Mouse (Mus musculus) testis, postnatal 10 days (tissue): Measurements from ENCODE around the gene Tmco4.

Experiments
- DNase-seq: peaks from one replicate; pipeline ENCODE4 v3.0.0; 2021; ENCODE audit warnings: low spot score

Tmco4 gene

GRCm38 (mm10) chr4:139019413-139019812 lies 46.7 kb downstream of the Tmco4 start:
- DNase-seq = no peak

- DNase-seq = no peak
Observed at GRCm38 (mm10) chr4:139020385-139020784, 47.7 kb downstream of the Tmco4 start.

- DNase-seq = no peak
Observed at GRCm38 (mm10) chr4:139024379-139024778, 51.7 kb downstream of the Tmco4 start.

- DNase-seq = no peak
Observed at GRCm38 (mm10) chr4:139030675-139031074, 58.0 kb downstream of the Tmco4 start.

GRCm38 (mm10) chr4:139032521-139032920 lies 59.8 kb downstream of the Tmco4 start:
- DNase-seq = no peak

- no peak for DNase-seq
Observed at GRCm38 (mm10) chr4:139033263-139034009, 60.7 kb downstream of the Tmco4 start.

GRCm38 (mm10) chr4:139034010-139034367 lies 61.3 kb downstream of the Tmco4 start:
- no peak for DNase-seq

GRCm38 (mm10) chr4:139034540-139034939 lies 61.9 kb downstream of the Tmco4 start:
- DNase-seq = no peak

- no peak for DNase-seq
Observed at GRCm38 (mm10) chr4:139034942-139035341, 62.3 kb downstream of the Tmco4 start.

GRCm38 (mm10) chr4:139035799-139036198 lies 63.1 kb downstream of the Tmco4 start:
- DNase-seq = no peak

GRCm38 (mm10) chr4:139037795-139038607 lies 65.3 kb downstream of the Tmco4 start:
- DNase-seq = no peak

GRCm38 (mm10) chr4:139040084-139040839 lies 67.6 kb downstream of the Tmco4 start:
- DNase-seq = no peak

GRCm38 (mm10) chr4:139042611-139043010 lies 69.9 kb downstream of the Tmco4 start:
- DNase-seq = no peak

- no peak for DNase-seq
Observed at GRCm38 (mm10) chr4:139043600-139043999, 70.9 kb downstream of the Tmco4 start.

- no peak for DNase-seq
Observed at GRCm38 (mm10) chr4:139044566-139044965, 71.9 kb downstream of the Tmco4 start.

- no peak for DNase-seq
Observed at GRCm38 (mm10) chr4:139046354-139046753, 73.7 kb downstream of the Tmco4 start.

- no peak for DNase-seq
Observed at GRCm38 (mm10) chr4:139048518-139048917, 75.8 kb downstream of the Tmco4 start.

GRCm38 (mm10) chr4:139052796-139053195 lies 80.1 kb downstream of the Tmco4 start:
- DNase-seq = no peak

- DNase-seq = no peak
Observed at GRCm38 (mm10) chr4:139053391-139053790, 80.7 kb downstream of the Tmco4 start.

GRCm38 (mm10) chr4:139054300-139054923 lies 81.7 kb downstream of the Tmco4 start:
- no peak for DNase-seq

- DNase-seq = no peak
Observed at GRCm38 (mm10) chr4:139055336-139055735, 82.6 kb downstream of the Tmco4 start.

- no peak for DNase-seq
Observed at GRCm38 (mm10) chr4:139055744-139056143, 83.1 kb downstream of the Tmco4 start.
